Mouse (Mus musculus): ENCODE results near the gene Atp2a2.
"Not testable (repeated sequence)": the region's sequence is repeated elsewhere in the genome, so short reads cannot be mapped to it uniquely, and the experiment has no call there.

Atp2a2 gene

DNA sequence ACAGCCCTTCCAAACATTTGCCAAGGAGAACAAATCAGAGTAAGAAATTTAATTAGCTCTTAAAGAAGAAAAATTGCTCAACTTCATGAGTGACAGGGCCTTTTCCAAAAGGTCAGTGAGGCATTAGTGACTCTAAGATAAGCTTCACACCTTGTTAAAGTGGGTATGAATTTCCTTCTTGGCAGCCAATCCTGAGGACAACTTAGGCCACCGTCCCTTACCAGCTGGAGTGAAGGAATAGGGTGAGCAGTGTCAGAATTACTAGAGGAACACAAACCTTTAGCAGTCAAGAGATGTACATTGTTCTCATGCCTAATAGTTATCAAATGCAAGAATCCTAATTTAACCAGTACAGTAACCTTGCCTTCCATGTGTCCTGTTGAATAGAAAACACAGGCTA is 7.6 kb downstream of the Atp2a2 start:
- no peak for DNase-seq (ENCODE audit: low read depth, low spot score)

DNA sequence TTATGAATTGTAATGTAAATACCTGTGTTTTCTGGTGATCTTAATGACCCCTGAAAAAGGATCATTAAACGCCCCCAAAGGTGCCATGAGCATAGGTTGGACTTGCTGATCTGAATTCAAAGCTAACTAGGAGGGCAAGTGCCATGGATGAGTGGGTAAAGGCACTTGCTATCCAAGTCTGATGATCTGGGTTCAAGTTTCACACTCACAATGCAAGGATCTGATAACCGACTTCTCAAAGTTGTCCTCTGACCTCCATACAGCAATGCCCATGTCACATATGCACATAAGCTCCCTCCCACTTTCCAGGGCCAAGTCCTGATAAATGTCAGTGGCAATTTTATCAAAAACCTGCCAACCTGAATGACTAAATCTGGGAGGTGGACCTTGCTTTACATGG is 9.0 kb downstream of the Atp2a2 start:
- DNase-seq (ENCODE audit: low read depth, low spot score), result no peak

DNA sequence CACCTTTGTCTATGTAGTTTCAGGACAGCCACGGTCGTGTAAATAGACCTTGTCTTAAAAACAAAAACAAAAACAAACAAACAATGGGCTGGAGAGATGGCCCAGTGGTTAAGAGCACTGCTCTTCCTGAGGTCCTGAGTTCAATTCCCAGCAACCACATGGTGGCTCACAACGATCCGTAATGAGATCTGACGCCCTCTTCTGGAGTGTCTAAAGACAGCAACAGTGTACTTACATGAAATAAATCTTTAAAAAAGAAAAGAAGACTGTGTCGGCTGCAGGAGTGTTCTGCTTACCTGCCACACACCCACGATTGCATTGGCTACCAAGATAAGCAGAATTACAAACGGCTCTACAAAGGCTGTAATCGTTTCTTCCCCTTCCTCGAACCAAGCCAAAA is 10.6 kb downstream of the Atp2a2 start:
- DNase-seq (ENCODE audit: low read depth, low spot score), result no peak

DNA sequence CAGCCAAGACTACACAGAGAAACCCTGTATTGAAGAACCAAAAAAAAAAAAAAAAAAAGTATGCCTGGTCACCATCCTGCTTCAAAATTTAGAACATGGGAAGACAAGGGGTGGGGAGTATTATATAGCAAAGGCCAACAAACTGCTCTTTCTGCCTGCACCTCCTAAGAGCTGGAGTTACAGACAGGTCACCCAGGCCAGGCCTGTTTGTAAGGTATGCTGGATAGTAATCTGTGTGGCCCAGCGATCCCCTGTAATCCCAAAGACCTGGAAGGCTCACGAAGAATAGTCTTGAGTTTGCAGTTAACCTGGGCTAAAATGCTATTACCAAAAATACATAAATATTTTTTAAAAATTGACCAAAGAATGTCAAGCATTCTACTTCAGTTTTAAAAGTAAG is 11.9 kb downstream of the Atp2a2 start:
- no peak for DNase-seq (ENCODE audit: low read depth, low spot score)

DNA sequence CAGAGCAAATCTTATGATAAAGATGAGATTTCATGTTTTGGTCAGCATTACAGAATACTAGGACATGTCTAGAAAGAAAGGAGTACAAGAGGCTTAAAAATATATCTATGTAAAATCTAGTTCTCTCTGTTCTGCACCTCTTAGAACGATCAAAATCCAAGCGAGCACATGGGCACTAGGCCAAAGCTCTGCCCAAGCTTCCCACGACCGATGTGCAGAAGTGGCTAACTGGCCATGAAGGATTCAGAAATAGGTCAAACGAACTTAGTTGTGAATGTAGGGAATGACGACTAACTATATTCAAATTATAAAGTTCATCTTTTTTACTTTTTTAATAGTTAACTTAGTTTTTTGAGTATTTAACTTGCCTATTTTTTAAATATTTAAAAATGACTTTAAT is 14.2 kb downstream of the Atp2a2 start:
- DNase-seq (ENCODE audit: low read depth, low spot score), result no peak

DNA sequence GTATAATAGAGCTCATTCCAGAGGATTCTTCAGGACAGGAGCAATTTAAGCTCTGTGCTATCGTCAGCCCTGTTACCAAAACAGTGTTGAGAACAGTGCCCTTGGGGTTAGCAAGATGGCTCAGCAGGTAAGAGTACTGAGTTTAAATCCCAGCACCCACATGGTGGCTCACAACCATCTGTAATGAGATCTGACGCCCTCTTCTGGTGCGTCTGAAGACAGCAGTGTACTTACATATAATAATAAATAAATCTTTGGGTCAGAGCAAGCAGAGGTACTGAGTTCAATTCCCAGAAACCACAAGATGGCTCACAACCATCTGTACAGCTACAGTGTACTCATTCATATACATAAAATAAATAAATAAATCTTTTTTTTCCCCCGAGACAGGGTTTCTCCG is 15.8 kb downstream of the Atp2a2 start:
- DNase-seq (ENCODE audit: low read depth, low spot score), result not testable (repeated sequence)

DNA sequence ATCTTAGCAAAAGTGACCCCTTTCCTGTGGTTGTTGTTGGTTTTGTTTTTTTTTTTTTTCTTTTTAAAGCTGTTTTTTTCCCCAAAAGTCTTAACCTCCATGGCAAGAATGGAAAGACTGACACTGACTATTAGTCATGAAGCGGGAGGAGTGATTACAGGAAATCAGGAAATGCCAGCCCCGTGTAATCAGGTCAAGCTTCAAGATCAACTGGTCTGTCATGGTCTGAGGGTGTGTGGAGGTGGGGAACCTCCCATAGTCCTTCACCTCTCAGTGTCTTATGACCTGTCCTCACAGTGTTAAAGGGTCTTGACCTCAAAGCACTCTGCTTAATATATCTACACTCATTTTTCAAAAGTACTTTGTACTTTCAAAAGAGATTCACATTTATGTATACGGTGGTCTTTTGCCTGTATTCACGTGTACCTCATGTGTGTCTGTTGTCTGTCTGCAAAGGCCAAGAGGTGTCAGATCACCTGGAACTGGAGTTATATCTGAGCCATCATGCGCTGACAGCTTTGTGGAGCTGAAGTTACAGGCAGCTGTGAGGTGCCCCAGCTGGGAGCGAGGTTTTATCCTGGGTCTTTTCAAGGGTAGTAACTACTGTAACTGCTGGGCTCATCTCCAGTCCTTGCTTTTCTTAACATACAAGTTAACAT is 19.2 kb downstream of the Atp2a2 start:
- no peak for DNase-seq (ENCODE audit: low read depth, low spot score)

DNA sequence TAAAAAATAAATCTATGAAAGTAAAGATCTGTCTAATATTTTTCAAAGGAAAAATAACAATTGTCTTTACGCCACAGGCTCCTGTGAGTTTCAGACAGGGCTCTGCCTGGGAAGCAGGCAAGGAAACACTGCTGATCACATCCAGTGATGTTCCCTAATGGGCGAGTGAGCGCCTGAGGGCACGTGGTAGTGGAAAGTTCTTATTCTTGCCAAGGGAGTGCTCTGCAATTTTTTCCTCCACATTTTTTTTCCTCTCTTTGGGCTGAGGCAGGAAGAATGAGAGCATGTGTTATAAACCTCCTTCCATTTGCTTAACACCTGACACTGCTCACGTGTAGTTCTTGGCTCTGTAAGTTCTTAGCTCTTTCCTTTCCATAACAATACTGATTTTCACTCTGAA is 20.2 kb downstream of the Atp2a2 start:
- no peak for DNase-seq (ENCODE audit: low read depth, low spot score)

DNA sequence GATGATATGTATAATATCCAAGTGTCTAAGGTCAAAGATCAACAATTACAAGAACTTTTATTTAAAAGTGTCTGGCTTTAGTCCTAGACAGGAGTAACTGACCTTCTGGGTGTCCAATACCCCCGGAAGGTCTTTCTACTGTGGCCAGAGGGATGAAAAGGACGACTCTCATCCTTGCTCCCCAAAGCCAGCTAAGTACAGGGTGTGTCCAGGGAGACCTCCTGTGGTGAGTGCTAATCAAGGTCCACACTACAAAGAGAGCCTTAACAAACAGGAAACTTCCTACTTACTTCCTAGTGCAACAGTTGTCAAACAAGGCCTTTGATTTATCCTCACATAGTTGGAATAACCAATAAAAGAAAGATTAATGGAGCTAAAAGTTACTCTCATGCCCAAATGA is 22.9 kb downstream of the Atp2a2 start:
- no peak for DNase-seq (ENCODE audit: low read depth, low spot score)

DNA sequence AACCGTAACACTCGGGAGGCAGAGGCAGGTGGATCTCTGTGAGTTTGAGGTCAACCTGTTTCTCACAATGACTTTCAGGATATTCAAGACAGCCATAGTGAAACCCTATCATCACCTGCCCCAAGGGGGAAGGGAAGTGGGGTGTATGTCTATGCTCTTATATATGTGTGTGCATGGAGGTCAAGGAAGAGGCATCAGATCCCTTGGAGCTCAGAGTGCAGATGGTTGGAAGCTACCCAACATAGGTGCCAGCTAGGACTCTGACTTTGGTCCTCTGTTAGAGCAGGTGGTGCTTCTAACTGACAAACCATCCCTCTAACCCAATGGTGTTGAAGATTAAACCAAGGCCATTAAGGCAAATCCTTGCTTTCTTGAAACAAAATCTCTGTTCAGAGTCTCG is 24.5 kb downstream of the Atp2a2 start:
- DNase-seq (ENCODE audit: low read depth, low spot score), result no peak

DNA sequence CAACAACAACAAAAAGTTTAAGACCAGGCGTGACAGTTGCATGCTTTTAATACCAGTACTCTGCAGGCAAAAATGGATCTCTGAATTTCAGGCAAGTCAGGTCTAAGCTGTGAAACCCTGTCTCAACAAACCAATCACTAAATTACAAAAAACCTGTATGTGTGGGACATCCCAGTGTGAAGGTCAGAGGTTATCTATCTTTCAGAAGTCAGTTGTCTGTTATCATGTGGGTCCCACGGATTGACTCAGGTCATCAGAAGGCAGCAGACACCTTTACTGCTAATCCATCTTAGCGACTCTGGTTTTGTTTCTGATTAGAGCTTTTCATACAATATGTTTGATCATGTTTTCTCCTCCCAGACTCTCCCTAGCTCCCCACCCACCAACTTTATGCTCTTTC is 25.9 kb downstream of the Atp2a2 start:
- DNase-seq (ENCODE audit: low read depth, low spot score), result no peak

DNA sequence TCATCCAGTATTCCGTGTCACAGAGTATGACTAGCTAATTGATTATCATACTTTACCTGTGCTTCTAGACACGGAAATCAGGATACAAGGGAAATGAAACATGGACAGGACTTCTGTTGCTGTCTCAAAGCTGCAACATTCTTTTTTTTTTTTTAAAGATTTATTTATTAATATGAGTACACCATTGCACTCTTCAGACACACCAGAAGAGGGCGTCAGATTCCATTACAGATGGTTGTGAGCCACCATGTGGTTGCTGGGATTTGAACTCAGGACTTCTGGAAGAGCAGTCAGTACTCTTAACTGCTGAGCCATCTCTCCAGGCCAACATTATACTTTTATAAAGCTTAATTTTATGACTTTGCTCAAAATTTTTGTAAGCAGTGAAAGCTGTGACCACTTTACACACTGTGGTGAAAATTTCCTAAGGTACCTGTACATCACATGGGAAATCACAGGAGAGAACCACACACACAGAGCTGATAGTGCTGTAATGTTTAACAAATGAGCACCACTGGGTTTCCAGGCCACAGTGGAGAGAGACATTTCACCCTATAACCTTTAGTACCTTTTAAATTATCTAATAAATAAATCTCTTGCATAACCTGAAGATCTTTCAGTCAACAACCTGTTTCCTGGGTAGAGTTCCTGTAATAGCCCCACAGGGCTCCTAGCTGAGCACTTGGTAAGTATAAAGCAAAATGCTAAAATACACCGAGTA is 27.2 kb downstream of the Atp2a2 start:
- DNase-seq (ENCODE audit: low read depth, low spot score), result no peak

DNA sequence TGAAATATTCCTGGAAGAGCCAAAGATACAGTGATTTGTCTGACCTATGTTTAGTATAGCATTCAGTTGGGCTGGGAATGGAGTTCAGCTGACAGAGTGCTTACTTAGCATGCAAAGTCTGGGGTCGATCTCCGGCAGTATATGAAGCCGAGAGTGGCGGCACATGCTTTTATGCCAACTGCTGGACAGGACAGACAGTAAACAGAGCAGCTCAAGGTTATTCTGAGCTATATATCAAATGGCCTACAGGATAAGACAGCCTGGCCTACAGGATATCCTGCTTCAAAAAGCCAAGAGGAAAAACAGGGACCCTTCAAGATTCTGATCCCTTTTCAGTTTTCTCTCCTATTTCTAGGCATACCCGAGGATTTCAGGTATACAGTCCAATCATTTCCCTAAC is 30.4 kb downstream of the Atp2a2 start:
- DNase-seq (ENCODE audit: low read depth, low spot score), result no peak

DNA sequence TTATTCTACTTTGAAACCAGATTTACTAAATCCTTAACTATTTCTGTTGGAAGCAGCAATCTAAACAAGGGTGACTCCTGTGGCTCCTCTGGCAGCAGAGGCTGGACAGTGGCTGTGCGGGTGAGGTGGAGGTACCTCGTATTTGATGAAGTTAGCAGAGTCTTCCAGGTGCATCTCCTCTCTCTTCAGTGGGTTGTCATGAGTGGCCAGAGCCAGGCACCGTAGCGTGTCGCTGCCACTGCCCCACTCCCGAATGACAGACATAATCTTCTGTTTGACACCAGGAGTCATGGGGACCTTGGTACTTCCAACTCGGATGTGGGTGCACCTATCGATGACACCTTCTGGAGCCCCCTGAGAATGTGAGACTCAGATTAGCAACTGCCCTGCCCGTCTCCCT is 40.6 kb downstream of the Atp2a2 start:
- no peak for DNase-seq (ENCODE audit: low read depth, low spot score)

DNA sequence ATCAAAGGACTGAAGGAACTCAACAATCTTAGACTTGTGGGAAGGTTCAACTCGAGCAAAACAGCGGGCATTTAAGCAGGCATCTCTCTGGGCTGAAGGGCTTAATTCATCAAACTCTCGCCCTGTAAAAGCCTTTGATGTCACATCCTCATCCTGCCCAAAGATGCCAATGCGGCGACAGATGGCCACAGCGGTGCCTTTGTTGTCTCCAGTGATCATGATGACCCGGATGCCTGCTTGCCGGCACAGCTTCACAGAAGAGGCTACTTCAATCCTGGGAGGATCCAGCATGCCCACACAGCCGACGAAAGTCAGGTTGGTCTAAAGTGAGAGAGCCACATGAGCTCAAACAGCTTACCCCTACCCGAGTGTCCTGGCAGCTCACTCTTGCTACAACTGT is 41.4 kb downstream of the Atp2a2 start:
- no peak for DNase-seq (ENCODE audit: low read depth, low spot score)

DNA sequence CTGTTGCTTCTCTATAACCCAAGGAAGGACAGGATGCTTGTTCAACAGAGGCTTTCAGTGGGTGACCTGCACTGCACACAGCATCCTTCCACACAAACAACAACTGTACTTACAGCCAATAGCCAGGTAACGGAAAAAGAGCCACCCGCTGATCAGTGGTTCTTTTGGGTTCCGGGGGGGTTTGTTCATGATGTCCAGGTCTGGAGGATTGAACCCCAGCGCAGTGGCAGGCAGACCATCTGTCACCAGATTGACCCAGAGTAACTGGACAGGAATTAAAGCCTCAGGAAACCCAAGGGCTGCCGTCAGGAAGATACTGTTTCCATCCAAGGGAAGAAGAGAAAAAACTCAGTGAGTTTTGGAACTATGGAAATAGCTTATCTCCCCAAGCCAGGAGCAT is 42.7 kb downstream of the Atp2a2 start:
- DNase-seq (ENCODE audit: low read depth, low spot score), result no peak

DNA sequence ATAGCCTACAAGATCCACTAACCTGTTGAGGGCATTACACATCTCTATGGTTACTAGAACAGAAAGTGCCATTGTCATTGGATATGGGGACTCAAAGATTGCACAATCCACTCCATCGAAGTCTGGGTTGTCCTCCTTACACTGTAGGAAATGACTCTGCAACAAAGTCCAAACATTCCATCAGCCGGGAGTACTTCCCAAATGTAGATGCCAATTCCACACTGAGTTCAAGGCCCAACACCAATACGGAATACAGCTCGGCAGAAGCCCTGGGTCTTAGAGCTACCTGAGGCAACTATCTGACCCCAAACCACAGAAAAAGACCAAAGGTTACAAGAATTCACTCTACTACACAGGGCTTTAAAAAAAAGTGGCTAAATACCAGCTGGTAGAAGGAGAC is 44.0 kb downstream of the Atp2a2 start:
- no peak for DNase-seq (ENCODE audit: low read depth, low spot score)

DNA sequence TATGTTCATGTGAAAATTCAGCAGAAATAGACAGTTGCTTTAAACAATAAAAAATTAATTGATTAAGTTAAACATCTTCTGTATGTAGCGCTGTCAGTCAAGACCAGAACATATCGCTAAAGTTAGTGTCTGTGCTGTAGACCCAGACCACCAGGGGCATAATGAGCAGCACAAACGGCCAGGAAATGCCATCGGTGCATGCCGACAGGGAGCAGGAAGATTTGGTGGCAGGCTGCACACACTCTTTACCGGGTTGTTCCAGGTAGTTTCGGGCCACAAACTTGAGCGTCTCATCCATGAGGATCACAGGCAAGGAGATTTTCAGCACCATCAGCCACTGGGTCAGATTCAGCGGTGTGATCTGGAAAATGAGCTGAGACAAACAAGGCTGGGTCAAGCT is 45.0 kb downstream of the Atp2a2 start:
- not testable (repeated sequence) for DNase-seq (ENCODE audit: low read depth, low spot score)

DNA sequence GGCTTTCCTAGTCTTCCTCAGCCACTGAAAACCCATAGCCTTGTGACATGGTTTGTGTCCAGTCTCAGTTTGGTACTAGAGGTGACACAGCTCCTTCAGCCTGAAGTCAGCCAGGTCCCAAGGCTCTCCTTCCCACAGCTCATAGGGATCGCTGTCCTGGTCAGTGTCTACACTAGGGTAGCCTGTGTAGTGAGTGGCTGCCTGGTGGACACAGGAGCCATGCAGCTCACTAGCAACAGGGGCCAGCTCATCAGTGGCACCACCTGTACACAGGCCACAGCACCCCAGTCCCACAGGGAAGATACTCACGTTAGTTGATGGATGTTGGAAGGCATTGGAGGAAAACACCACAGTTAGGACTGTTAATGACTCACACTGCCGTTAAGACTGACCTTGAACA is 46.4 kb downstream of the Atp2a2 start:
- no peak for DNase-seq (ENCODE audit: low read depth, low spot score)

DNA sequence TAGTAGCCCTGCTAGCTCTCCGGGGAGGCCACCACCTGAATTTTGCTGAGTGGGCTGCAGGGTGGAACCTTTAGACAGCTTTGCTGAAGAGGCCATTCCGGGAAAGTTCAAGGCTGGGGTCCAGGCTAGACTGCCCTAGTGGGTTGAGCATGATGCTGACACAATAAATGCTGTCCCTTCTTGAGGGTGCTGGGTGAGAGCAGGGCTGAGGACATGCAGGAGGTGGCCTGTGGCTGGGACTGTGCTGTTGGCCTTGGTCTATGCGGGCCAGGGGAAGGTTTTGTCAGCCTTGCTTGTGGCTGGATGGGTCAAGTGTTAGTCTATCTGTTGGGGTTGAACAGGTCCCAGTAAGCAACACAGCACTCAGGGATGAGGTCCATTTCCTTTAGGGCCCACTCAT is 47.1 kb downstream of the Atp2a2 start:
- no peak for DNase-seq (ENCODE audit: low read depth, low spot score)

DNA sequence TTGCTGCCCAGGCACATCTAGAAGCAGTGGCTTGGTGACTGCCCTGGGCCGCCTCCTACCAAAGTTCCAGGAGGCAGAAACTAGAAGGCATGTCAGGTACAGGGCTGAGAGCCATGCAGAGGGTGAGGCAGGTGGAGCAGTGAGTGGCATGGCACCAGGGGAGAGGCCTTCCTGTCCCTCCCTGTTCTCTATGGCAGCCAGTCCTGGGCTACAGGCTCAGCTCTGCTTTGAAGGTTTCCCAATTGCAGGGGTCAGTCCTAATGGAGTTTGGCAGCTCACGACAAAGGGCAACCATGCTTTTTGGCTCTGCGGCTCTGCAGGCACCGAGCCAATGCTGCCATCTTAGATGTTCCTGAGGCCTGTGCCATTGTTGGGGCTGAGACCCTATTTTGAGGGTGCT is 47.6 kb downstream of the Atp2a2 start:
- DNase-seq (ENCODE audit: low read depth, low spot score), result no peak

DNA sequence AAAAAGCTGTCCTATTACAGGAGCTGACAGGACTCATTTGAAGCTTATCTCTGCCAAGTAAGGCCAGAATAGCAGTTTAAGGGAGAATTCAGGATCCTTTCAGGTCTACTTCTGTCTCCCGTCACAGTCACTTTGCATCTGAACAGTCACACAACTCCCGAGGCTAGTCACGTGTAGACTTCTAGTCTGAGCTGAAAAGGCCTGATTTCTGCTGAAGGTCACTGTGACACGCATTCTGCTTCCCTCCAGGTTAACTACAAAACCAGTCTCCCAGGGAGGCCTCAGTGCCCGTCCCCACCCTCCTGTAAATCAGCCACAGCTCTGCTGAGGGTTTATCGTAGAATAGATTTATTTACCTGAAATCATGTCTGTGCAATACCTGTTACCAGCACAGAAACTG is 48.8 kb downstream of the Atp2a2 start:
- DNase-seq (ENCODE audit: low read depth, low spot score), result no peak

DNA sequence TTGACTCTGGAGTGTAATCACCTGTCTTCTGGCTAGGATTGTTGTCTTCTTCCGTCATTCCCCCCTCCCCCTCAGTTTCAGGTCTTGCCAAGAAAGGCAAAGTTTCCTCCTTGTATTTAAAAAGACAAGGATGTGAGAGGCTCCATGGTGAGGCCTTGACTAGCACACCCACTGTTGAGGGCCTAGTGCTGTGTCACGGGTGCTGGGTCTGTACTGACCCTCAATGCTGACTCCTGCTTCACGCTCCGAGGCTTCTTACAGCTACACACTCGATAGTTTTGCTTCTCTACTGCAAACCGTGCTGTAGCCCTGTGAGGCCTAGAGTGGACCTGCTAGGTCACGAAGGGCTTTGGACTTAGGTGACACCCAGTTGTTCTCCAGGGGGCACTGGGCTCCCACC is 49.8 kb downstream of the Atp2a2 start:
- no peak for DNase-seq (ENCODE audit: low read depth, low spot score)

DNA sequence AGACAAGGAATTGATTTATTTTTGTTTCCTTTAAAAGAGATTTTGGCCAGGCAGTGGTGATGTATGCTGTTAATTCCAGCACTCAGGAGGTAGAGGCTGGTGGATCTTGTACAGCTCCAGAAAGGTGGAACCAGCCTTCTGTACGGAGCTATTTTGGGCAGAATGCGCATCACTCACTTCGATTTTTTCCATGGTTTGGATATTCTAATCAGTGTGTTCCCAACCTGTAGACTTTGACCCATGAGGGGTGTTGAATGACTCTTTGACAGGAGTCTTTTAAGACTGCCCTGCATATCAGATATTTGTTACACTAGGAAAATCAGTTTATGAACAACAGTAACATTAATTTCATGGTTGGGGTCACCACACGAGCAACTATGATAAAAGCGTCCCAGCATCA is 50.7 kb downstream of the Atp2a2 start:
- DNase-seq (ENCODE audit: low read depth, low spot score), result no peak
